Mouse (Mus musculus) brain, embryonic 14.5 days (tissue): Measurements from ENCODE around the gene Aaed1. TPM values are rescaled to one million over a fixed set of nuclear protein-coding genes. Genes with fewer than 3 reads are reported as not detected.

ENCODE experiments used
- DNase-seq: peaks from one replicate; pipeline ENCODE4 v3.0.0-alpha.2; 2011; ENCODE audit warnings: low read depth
- CTCF ChIP-seq: fragments of 200-500 bp; IDR thresholded peaks from 2 replicates; pipeline ENCODE4 v1.5.1; 2012; ENCODE audit warnings: inconsistent platforms, mild to moderate bottlenecking, moderate library complexity, borderline replicate concordance; ENCODE audit not compliant: insufficient read depth, insufficient read length; ENCODE audit errors: extremely low read depth
- POLR2A ChIP-seq: fragments of 200-500 bp; IDR thresholded peaks from 2 replicates; pipeline ENCODE4 v1.6.1; 2012; ENCODE audit warnings: mild to moderate bottlenecking, inconsistent platforms, borderline replicate concordance; ENCODE audit not compliant: poor library complexity, insufficient read depth, insufficient read length, severe bottlenecking; ENCODE audit errors: extremely low read depth
- polyA plus RNA-seq: library from polyadenylated mRNA; depleted of rRNA; stranded (reverse); fragments of >200 nt; gene quantifications from 2 replicates; pipeline ENCODE4 v1.2.3, GENCODE M21; 2012; rRNA removed

The Aaed1 gene
- 4.7 and 5.8 TPM in 2 replicates for polyA plus RNA-seq

GRCm38 (mm10) chr13:64312024-64312915, at the start of gene Aaed1:
Gene Aaed1, minus strand, starts transcription at chr13:64312710.
- DNase-seq: peak; percentile 90
- TF ChIP-seq POLR2A (peak; percentile 82), CTCF (peak; percentile 46)

- no peak for TF ChIP-seq CTCF
- DNase-seq: no peak
These were observed 49.6 kb upstream of the Aaed1 start for GRCm38 (mm10) chr13:64362139-64362538.

- no peak for TF ChIP-seq POLR2A
- no peak for TF ChIP-seq CTCF
- DNase-seq: no peak
These were observed 48.5 kb upstream of the Aaed1 start for GRCm38 (mm10) chr13:64361020-64361419.

- no peak for TF ChIP-seq POLR2A
- DNase-seq: no peak
These were observed 47.2 kb upstream of the Aaed1 start for GRCm38 (mm10) chr13:64359702-64360101.

GRCm38 (mm10) chr13:64358476-64358875, 46.0 kb upstream of the Aaed1 start:
- peak; percentile 42 for DNase-seq
- no peak for TF ChIP-seq CTCF
- TF ChIP-seq POLR2A: no peak

GRCm38 (mm10) chr13:64357389-64357788, 44.9 kb upstream of the Aaed1 start:
- DNase-seq: no peak
- no peak for TF ChIP-seq POLR2A

GRCm38 (mm10) chr13:64349474-64349873, 37.0 kb upstream of the Aaed1 start:
- no peak for DNase-seq
- no peak for TF ChIP-seq CTCF
- no peak for TF ChIP-seq POLR2A

- TF ChIP-seq POLR2A (no peak), CTCF (no peak)
- DNase-seq: peak; percentile 47
These were observed 31.6 kb upstream of the Aaed1 start for GRCm38 (mm10) chr13:64344082-64344501.

- TF ChIP-seq POLR2A (no peak), CTCF (no peak)
- DNase-seq: peak; percentile 31
These were observed 31.1 kb upstream of the Aaed1 start for GRCm38 (mm10) chr13:64343598-64343997.

- TF ChIP-seq POLR2A: no peak
- TF ChIP-seq CTCF: no peak
- DNase-seq: no peak
These were observed 23.1 kb upstream of the Aaed1 start for GRCm38 (mm10) chr13:64335546-64336132.

GRCm38 (mm10) chr13:64333102-64333501, 20.6 kb upstream of the Aaed1 start:
- TF ChIP-seq POLR2A (no peak), CTCF (no peak)
- no peak for DNase-seq

GRCm38 (mm10) chr13:64332321-64332720, 19.8 kb upstream of the Aaed1 start:
- no peak for DNase-seq
- TF ChIP-seq POLR2A (no peak), CTCF (no peak)
